Mouse (Mus musculus) mesoderm, embryonic 11.5 days (tissue): ENCODE data around the gene Ptpn11.

ENCODE experiments used
- DNase-seq: peaks from one replicate; pipeline ENCODE4 v3.0.0-alpha.2; 2012; ENCODE audit warnings: low read depth, low spot score

Ptpn11 gene

DNA sequence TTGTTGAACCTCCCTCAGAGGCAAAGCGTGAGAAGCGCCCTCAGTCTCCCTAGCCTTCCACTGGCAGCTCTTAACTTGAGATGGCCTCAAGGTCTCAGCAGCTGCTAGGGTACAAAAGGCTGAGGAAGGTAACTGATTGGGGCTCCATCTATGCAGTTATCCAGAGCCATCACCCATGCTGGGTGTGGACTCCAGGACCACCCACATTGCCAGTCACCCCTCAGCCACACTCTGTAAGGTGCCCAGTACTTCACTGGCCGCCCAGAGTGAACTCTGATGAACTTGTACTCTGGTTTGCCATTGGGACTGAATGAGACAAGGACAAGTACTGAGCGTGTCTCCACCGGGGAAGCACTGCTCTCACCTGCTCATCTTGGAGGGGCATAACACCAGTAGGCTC is 61.9 kb downstream of the Ptpn11 start:
- no peak for DNase-seq

DNA sequence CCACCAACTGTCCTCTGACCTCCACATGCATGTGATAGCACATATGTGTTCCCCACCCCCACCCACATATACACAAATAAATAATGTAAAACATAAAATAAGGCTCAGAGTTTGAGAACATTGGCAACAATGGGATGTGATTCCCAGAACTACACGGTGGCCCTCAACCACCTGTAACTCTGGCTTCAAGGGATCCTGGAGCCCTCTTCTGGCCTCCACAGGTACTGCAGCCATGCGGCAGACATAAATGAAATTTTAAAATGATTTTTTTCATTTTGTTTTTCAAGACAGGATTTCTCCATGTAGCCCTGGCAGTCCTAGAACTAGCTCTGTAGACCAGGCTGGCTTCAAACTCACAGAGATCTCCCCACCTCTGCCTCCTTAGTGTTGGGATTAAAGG is 65.1 kb downstream of the Ptpn11 start:
- DNase-seq: peak; percentile 26

DNA sequence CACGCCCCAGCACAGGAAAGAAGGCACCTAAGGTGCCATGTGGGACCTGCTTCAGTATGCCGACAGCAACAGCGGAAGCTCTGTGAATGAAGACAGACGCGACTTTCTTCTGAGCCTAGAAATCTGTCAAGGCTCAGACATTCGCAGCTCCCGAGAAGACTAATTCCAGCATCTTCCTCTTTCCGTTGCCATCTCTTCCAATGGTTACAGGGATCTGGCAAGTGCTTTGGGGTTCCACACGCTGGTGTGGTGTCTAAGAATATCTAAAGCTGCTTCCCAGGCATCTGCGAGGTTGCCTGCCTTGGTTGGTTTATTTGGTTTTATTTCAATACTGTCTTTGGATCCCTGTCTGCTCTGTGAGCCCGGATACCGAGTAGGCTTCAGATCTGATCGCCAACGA is 65.6 kb downstream of the Ptpn11 start:
- no peak for DNase-seq

DNA sequence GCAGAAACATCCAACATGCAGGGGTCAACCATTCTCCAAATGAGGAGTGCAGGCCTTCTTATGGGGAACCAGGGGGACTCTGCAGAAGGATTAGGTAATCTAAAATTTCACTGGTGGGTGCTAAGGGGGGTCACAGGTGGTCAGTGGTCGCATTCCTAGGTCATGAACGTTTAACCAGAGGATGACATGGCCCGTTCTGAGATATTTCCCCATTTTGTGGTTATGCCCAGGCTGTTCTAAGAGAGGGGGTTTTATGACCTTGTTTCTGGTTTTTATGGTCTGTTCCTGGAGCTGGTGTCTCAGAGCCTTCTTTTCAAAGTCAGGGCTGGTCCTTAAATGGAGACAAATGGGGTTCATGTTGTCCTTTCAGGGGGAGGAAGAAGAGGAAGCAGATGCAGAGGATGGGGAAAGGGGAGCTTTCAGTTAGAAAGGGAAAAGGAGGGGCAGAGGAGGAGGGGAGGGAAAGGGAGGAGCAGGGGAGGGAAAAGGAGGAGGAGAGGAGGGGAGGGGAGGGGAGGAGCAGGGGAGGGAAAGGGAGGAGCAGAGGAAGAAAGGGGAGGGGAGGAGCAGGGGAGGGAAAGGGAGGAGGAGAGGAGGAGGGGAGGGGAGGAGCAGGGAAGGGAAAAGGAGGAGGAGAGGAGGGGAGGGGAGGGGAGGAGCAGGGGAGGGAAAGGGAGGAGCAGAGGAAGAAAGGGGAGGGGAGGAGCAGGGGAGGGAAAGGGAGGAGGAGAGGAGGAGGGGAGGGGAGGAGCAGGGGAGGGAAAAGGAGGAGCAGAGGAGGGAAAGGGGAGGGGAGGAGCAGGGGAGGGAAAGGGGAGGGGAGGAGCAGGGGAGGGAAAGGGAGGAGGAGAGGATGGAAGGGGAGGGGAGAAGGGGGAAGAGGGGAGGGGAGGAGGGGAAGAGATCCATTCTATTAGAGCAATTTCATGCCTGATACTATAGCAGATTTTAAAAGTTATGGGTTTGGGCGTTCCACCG is 66.7 kb downstream of the Ptpn11 start:
- DNase-seq: no peak

DNA sequence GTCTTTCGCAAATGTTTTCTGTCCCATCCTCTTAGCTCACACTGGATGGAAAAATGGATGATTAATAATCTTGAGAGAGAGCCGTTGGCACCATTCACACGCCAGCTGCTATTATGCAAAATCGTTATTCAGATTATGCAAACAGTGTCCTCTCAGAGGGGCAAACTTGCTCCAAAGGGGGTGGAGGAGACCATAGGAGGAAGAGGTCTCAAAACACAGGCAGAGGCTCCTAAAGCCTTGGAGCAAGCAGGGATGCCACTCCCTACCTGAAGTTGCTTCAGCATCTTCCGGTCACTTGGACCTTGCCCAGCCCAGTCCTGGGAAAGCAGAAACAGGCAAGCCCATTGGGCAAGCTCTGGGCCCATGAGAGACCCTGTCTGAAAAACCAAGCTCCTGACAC is 67.8 kb downstream of the Ptpn11 start:
- DNase-seq: no peak

DNA sequence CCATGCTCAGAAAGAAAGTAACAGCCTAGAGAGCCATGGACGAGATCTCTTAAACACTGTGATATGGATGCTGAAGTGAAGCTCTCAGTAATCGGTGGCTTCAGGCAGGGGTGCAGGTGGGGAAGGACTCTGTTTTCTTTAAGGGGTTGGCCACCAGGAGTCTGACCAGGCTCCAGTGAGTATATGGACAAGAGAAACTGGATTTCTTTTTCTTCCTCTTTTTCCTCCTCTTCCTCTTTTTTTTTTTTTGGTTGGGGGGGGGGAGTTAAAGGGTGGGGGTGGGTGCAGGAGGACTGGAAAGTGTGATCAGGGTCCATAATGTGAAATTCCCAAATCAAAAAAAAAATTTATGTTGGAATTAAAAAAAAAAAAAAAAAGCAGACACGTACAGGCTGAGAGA is 68.6 kb downstream of the Ptpn11 start:
- DNase-seq: no peak

DNA sequence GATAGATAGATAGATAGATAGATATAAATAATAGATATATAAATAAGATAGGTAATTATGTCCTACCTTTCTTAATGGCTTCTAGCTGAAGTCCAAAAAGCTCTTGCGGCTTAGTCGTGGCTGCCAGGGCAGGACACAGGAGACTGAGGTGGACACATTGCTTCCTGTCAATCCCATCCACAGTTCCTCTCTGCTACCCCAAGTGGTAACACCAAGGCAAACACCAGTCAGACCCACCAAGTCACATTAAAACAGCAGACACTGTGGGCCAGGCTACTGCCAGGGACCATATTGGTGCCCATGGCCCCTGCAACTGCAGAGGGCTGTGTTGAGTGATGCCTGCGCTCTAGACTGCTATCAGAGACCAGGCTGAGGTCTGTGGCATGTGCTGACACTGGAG is 69.2 kb downstream of the Ptpn11 start:
- DNase-seq: no peak

DNA sequence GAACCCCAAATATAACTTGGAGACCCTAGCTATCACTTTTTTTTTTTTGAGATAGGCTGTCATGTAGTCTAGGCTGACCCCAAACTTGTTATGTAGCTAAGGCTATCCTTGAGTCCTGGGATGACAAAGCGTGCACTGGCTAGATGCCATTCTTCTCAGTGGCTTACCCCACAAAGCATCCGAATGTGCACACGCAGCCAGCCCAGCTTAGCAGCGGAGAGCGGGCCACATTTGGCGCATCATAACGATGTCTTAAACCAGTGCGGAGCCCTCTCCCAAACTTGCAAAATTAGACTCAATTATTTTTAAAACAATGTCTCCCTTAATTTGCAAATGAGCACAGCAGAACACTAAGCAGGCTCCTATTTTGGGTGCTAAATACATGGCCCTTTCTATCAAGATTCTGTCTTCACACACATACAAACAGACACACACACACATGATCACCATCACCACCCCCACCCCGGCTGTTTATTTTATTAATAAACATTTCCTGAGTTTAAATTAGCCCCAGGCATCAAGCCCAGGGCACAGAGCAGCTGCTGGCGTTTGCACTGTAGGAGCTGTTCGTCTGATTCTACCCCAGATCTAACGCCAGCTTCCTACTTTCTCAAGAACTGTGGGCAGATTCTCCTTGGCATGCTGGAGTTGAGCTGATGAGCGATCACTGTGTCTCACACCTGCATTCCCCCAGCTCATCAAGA is 71.7 kb downstream of the Ptpn11 start:
- no peak for DNase-seq

DNA sequence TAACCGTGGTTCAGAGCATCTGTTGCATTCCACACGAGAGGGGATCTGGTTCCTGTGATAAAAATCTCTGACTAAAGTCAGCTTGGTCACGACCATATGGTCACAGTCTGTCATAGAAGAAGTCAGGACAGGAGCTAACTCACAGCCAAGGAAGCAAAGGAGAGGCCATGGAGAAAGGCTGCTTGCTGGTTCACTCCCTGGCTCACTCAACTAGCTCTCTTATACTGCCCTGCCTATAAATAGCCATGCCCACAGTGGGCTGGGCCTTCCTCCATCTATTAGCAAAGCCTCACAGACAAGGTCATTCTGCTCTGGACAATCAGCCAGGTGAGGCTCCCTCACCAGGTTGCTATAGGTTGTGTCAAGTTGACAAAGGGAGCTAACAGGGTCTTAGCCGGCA is 72.9 kb downstream of the Ptpn11 start:
- no peak for DNase-seq

DNA sequence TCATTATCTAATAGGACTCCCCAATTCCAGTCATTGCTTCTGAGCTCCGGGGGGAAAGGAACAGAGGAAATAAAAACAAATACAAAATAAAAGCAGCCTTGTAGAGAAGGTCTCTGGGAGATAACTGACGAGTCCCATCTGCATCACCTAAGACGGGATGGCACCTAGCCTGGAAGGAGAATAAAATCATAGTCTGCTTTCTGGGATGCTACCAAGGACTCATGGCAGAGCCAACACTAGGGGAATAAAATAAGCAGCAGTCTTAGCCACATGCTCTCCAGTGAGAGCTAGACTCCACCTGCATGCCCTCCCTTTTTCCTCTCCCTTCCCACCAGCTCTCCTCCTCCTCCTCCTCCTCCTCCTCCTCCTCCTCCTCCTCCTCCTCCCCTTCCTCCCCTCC is 74.3 kb downstream of the Ptpn11 start:
- DNase-seq: no peak

DNA sequence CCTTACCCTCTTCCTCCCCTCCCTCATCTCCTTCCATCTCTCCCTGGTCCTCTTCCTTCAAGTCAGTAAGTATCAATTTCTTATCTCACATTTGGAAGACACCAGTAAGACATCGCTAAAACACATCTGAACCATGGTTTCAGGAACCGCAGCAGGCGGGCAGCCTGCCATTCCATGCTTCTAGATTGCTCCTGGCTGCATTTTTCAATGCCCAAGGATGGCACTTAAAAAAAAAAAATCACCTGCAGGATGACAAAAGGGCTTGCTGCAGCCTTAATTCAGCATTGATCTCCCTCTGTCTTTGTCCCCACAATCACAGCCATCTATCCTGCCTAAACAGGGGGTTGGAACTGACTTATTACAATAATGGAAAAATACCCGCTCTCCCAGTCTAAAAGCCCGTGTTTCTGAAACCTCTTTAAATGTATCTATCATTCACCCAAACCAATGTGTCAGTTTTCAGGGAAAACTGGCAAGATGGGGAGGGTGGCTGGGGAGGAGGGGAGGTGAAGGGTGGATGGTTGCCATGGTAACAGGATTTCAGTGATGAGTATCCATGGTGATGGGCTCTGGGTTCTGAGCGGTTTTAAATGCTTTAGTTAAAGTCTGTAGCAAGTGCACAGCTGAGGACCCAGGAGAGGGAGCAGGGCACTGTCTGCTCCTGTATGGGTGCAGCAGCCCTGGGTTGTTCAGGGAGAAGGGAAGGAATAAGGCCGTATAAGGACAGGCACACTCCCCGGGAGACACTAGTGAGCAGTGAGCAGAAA is 75.6 kb downstream of the Ptpn11 start:
- DNase-seq: peak; percentile 71

DNA sequence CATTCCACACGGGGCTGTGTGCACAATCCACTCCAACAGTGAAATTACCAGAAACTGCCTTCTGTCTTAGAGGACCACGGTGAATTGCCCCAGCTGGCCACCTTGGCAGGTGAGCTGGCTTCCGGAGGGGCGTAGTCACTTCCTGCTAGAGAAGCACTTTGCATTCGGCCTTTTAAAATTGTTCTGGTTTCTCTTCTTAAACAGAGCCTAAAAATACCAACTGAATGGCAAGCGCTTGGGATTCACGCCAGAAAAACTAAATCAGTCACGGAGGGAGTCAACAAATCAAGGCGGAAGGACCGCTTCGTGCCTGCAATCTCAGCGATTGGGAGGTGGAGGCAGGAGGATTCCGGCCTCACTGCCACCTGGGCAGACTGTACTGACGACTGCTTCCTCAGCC is 77.0 kb downstream of the Ptpn11 start:
- DNase-seq: no peak

DNA sequence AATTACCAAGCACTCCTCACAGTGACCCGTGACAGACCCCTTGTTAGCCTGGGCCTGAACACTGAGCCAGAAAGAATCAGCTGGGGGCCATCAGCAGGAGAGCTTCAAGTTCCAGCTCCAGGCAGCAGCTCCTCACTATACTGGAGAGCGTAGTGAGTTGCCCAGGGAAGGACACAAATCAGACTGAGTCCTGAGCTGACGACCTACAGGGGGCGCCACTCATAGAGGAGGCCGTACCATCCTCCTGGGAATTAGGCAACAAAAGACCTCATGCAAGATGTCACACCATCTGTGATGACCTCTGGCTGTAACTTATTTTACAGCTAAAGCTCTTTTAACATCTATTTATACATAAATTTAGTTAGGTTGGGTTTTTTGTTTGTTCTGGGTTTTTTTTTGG is 78.8 kb downstream of the Ptpn11 start:
- peak; percentile 30 for DNase-seq

DNA sequence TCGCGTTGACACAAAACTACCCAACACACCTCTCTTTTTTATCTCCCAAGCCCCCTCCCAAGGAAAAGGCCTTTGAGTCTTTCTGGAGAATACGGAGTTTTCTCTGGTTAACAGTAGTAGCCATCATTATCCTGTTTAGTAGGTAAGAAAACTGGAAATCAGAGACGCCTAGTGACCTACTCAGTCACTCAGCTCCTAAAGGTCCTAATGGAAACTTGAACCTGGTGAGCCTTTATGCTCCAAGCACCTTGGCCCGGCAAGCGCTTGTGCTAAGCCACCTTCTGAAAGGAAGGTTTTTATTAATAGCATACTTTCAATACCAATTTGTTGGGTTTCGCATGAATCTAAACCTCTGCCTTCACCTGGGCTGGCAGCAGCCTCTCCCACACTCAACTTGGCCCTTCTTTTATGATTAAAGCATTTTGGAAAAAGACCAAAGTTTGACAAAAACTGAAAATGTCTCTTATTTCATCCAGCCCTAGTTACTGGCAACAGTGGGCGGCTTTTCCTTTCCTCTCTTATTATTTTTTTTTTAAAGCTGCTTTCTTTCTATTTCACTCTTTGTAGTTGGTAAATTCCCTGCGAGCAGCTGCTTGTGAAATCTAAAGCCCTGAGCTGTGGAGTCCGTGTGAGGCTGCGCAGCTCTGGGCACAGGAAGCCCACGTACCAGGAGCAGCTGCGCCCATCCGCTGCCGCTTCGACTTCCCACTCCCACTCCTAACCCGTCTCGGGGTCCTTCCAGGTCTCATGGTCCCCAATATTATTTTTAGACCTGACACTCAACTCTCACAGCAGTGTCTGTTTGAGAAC is 79.9 kb downstream of the Ptpn11 start:
- DNase-seq: no peak

DNA sequence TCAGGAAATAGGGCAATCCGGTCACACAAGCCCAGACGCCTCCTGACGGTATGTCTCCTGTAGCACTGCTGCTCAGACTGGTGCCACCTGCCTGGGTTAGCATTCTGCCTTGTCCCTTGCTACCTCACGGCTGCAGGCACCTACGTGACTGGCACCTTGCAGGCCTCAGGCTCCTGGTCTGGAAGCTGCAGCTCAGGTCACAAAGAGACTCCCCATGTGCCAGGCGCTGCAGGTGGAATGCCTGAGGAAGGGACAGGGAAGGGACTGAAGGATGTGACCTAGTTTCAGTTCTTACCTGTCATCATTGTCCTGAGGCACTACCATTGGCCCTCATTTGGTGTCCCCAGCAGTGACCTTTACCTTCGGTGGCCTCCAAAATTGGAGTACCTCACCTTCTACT is 82.0 kb downstream of the Ptpn11 start:
- DNase-seq: no peak

DNA sequence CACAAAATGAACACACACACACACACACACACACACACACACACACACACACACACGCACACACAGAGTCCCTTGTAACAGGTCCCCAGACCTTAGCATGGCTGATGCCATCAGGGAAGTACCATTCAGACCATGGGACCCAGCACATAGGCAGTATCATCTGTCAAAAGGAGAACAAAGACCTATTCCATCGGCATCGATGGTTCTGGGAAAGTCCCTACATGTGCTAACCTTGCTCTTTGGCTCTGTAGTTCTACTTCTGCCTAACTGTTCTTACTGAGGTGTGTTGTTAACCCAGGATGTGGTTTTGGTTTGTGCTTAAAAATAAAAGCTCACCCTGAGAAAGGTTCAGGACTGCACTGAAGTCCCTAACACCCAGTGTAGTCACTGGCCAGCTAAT is 84.3 kb downstream of the Ptpn11 start:
- no peak for DNase-seq

DNA sequence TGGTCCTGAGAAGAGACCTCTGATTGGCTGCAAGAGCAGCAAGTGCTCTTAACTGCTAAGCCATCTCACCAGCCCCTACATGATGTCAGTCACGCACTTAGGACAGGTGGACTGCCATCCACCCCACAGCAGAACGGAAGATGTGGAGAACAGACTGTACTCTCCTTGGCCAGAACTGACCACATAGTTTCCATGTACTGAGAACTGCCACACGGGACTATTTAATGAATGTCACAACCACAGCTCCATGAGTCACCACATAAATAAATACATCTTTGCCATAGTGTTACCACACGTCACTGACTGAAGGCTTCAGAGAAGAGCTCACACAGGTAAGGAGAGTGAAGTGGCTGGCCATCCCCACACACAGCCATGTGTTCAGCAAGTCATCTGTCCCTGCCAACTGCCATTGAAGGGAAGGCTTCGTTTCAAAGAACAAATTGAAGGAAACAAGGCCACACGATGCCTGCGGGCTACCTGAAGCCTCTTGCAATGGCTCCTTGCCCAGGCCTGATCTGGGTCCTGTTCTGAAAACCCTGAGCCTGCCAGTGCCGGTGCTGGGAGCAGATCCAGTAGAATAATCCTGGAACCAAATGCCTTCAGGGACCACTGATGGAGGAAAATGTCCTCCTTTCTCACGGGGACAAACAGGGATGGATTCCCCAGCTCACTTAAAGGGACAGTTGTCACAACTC is 90.2 kb downstream of the Ptpn11 start:
- no peak for DNase-seq

DNA sequence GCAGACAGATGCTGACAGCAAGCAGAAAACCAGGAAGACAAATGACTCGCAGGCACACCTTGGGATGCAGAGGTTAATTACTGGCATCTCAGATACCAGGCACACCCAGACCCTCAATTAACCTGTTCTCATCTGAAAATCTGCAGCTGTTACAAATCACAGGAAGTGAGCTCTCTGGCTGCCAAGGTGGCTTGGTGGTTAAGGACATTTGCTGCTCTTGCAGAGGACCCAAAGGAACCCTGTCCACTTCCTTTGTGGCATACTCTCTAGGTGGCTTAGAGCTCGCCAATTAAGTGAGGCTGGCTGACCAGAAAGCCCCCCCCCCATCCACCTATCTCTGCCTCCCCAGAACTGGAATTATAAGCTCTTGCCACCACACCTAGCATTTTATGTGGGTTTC is 91.1 kb downstream of the Ptpn11 start:
- DNase-seq: no peak

DNA sequence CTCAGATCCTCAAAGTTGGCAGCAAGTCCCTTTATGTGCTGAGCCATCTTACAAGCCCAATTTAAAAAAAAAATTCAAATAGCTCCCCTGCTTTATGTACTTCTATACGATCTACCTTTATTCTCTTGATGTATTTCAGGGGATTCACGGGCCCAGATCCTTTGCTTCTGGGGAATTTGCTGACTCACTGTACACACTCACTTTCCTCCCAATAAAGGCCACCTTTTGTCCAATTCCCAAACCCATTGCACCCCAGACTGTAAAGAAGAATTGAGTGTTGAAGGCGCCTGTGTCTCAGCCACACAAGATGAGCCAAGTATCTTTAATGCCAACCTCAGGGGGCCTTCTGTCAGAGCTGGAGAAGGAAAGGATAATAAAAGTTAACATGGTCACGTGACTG is 93.2 kb downstream of the Ptpn11 start:
- DNase-seq: no peak

DNA sequence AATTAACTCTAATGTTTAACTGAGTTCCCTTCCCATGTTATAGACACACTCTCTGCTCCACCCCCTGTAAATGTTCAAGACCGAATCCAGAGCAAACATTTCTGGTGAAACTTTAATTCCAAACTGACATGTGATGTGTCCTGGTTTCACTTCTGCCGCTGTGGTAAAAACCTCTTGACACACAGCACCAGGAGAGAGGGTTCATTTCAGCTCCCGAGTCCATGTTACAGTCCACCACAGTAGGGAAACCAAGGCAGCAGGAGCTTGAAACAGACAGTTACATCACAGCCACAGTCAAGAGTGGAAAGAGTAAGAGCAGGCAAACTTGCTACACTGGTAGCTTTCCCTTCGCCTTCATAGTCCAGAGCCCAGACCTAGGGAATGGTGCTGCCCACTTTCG is 94.5 kb downstream of the Ptpn11 start:
- no peak for DNase-seq

DNA sequence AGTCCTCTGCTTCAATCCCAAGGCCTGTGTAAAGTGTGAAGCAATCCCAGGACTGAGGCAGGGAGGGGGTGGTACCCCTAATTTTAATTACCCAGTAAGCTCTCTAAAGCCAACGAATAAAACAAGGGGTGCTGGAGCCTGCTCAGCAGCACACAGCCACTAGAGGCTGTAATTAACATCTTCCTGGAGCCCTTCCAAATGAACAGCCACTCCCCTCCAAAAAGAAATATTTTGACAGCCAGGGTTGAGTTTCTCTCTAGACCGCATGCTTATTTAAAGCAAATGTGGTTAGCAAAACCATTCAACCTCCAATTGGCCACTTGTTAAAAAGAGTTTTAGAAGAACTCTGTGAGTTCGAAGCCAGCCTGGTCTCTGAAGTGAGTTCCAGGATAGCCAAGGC is 97.9 kb downstream of the Ptpn11 start:
- no peak for DNase-seq
